Mouse (Mus musculus) G1E (cell line): ENCODE data around the gene Stom.
A peak's percentile ranks its signal among the peaks of the same experiment; 100 is the strongest.

Experiments
- CTCF ChIP-seq: IDR thresholded peaks from 2 replicates; pipeline ENCODE4 v1.5.1; 2012; ENCODE audit warnings: low read depth, low read length, inconsistent platforms, mixed read lengths
- TAL1 ChIP-seq: conservative IDR thresholded peaks from 2 replicates; pipeline ENCODE4 v1.6.1; 2012; ENCODE audit warnings: low read depth, low read length, inconsistent platforms, mixed read lengths

- TF ChIP-seq CTCF (peak; percentile 25; the same call in 1 of the 2 replicates), TAL1 (no peak)
Measured at GRCm38 (mm10) chr2:35288758-35289635, 47.8 kb downstream of the Stom start.
